Mouse (Mus musculus) midbrain, embryonic 16.5 days (tissue): ENCODE measurements at regions not wholly inside any gene's neighbourhood (a gene's known extent, or its start where the extent isn't known, plus 50 kb on each side); places are given as distances from the start of the nearest gene placed in this dataset.

Experiments used
- ATAC-seq: fragments of 200-750 bp; cut with Nextera tagmentation; 2 replicates; pipeline ENCODE4 v1.8.0; 2017; ENCODE audit warnings: moderate TSS enrichment
- H3K27ac ChIP-seq: fragments of 300-500 bp; sonication (generic); 2 replicates; pipeline ENCODE4 v1.5.1; 2014; ENCODE audit warnings: mild to moderate bottlenecking, low read length, mixed read lengths
- H3K27me3 ChIP-seq: fragments of 300-500 bp; sonication (generic); 2 replicates; pipeline ENCODE4 v1.6.1; 2014; ENCODE audit warnings: low read depth, low read length, mixed read lengths; ENCODE audit not compliant: control insufficient read depth, insufficient read depth
- H3K36me3 ChIP-seq: fragments of 300-500 bp; sonication (generic); 2 replicates; pipeline ENCODE4 v1.6.1; 2014; ENCODE audit warnings: mild to moderate bottlenecking, low read length, moderate library complexity, mixed read lengths; ENCODE audit not compliant: control insufficient read depth, insufficient read depth
- H3K4me1 ChIP-seq: fragments of 300-500 bp; sonication (generic); 2 replicates; pipeline ENCODE4 v1.6.1; 2014; ENCODE audit warnings: mild to moderate bottlenecking, low read length, mixed read lengths; ENCODE audit not compliant: control insufficient read depth, insufficient read depth
- H3K4me2 ChIP-seq: fragments of 300-500 bp; sonication (generic); 2 replicates; pipeline ENCODE4 v1.6.1; 2014; ENCODE audit warnings: mild to moderate bottlenecking, low read length, mixed read lengths
- H3K4me3 ChIP-seq: fragments of 300-500 bp; sonication (generic); 2 replicates; pipeline ENCODE4 v1.5.1; 2014; ENCODE audit warnings: low read depth, mild to moderate bottlenecking, low read length, moderate library complexity, mixed read lengths
- H3K9ac ChIP-seq: fragments of 300-500 bp; sonication (generic); 2 replicates; pipeline ENCODE4 v1.6.1; 2014; ENCODE audit warnings: low read depth, low read length, mixed read lengths
- H3K9me3 ChIP-seq: fragments of 300-500 bp; sonication (generic); replicated peaks from 2 replicates; pipeline ENCODE4 v1.6.1; 2014; ENCODE audit warnings: mild to moderate bottlenecking, low read length, mixed read lengths; ENCODE audit not compliant: control insufficient read depth, poor library complexity, severe bottlenecking
- WGBS: fragments of 180-500 bp; shearing (Covaris S2); extraction: QIAGEN DNeasy Blood & Tissue Kit; methylation state at CpG from one replicate; pipeline ENCODE4 v1.1.7; 2014; 5-methylcytosine and 5-hydroxymethylcytosine counted together

DNA sequence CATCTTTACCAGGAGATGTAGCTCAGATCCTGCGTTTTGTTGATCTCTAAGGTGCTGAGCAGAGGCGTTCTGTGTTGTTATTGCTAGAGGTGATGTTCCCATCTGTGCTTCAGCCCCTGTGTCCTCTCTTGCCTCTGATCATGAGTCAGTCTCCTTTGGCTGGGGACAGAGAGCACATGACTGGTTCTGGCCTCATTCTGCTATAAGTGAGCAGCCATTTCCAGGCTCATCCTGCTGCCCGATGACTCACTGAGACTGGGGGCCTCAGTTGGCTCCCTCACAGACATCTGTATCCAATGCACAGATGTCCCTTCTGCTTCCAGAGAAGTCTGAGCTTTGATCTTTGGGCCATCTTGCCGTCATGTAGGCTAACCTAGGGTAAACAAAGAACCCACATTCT lies 194.9 kb upstream of the Gm21798 start:
- no peaks in the 10 kb centered on the region for H3K4me1 ChIP-seq
- no peak overlapping the region for H3K27ac ChIP-seq
- no peak for ATAC-seq
- H3K4me3 ChIP-seq, result no peak overlapping the region
- H3K27me3 ChIP-seq, result no peaks in the 10 kb centered on the region
- 85% methylated on average over 4 of the region's 4 CpGs for WGBS
- H3K9me3 ChIP-seq, result no peaks in the 10 kb centered on the region
- H3K9ac ChIP-seq, result no peak overlapping the region
- H3K36me3 ChIP-seq, result no peaks in the 10 kb centered on the region
- H3K4me2 ChIP-seq, result no peak overlapping the region

- Histone ChIP-seq H3K9me3 (no peaks in the 10 kb centered on the region), H3K4me3 (no peak overlapping the region), H3K27ac (no peak overlapping the region), H3K36me3 (no peaks in the 10 kb centered on the region), H3K27me3 (no peaks in the 10 kb centered on the region), H3K4me2 (no peak overlapping the region), H3K9ac (no peak overlapping the region), H3K4me1 (no peaks in the 10 kb centered on the region)
- peak; percentile 47 for ATAC-seq
- WGBS, result 91% methylated on average over 6 of the region's 6 CpGs
These were observed 191.1 kb upstream of the Gm21798 start for GRCm38 (mm10) chr15:64626359-64626758.

GRCm38 (mm10) chr15:64627258-64627657 lies 190.2 kb upstream of the Gm21798 start:
- no peak overlapping the region for H3K9ac ChIP-seq
- 13% methylated on average over 9 of the region's 9 CpGs for WGBS
- H3K27ac ChIP-seq, result no peak overlapping the region
- no peaks in the 10 kb centered on the region for H3K36me3 ChIP-seq
- H3K4me2 ChIP-seq, result peak overlapping the region; percentile 32; the same call in 1 of the 2 replicates
- no peak overlapping the region for H3K4me3 ChIP-seq
- H3K27me3 ChIP-seq, result no peaks in the 10 kb centered on the region
- no peaks in the 10 kb centered on the region for H3K9me3 ChIP-seq
- ATAC-seq, result no peak
- no peaks in the 10 kb centered on the region for H3K4me1 ChIP-seq
